Mouse (Mus musculus): ENCODE data around the gene Brms1l. TPM values are rescaled to one million over a fixed set of nuclear protein-coding genes. Genes with fewer than 3 reads are reported as not detected.

The Brms1l gene
- total RNA-seq, 2 experiments from 2014 or later, result 22.3 to 22.9 TPM

DNA sequence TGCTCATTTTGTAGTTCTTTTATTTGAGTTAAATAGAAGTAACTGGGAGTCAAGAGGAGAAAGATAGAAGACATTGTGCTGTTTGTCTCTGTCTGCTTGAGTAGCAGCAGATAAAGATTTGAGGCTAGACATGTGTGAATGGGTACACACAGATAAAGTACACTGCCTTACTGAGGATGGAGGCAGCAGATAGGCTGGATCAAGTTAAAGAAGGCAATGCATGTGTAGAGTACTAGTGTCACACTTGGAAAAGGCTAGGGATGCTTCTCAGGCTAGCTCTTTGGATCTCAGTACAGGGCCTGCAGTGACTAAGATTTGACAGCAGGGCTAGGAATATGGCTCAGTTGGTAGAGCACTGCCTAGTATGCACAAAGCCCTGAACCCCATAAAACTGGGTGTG, 14.5 kb downstream of the Brms1l start:
- intact Hi-C loops (cut with DNase I), result loop anchor here (10.0 kb wide), 1 partner anchor 1156 kb away; the partner anchor contains the start of gene Eapp
- no peak for DNase-seq (ENCODE audit: low spot score)

DNA sequence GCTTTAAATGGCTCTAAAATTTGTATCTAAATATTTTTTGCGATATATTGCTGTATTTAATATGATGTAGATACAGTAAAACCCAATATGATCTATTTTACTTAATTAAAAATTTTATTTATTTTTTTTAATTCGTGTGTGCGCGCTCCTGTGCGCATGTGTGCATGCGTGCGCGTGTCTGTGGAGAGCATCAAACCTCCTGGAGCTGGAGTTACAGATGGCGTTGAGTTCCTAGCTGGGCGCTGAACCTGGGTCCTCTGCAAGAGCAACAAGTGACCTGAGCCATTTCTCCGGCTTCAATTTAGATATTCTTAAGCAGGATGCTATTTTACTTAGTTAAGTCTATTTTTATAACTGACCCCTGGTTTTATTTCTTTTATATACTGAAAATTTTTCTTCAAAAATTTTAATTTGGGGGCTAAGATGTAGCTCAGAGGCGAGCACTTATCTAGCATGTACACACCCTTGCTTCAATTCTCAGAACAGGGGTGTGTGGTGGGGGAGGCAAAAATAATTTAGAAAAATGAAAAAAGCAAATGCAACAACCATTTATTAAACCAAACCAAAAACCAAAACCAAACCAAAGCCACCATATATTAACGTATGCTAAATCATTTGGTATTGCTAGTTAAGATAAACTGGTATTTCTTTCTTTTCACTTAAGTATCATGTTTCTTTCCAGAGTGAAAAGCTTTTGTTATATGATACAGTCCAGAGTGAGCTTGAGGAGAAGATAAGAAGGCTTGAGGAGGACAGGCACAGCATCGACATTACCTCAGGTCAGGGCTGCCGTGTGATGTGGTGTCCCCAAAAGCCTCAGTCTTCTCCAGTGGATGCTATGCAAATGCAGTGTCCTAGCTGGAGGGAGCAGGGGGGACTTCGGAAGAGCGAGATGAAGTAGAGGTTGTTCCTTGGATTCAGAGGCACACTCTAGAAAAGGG, 23.6 kb downstream of the Brms1l start:
- intact Hi-C loops (cut with DNase I), result loop anchor here (10.0 kb wide), 1 partner anchor 1165 kb away; the partner anchor contains the start of gene Eapp
- no peak for DNase-seq (ENCODE audit: low spot score)

DNA sequence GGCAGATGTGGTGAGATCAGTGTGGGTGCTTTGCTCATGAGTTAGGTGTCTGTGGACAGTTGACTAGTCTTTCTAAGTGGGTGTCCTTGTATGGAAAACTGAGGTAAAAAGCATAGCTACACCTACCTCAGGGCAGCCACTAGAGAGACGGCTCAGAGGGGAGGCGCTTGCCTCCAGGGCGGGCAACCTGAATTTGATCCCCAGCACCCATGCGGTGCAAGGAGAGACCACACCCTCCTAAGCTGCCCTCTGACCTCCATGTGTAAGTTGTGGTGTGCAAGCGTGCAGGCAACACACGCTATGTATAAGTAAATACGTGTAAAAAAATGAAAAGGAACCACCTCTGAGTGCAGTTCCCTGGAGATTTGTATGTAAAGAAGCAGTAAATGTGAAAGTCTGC, 24.5 kb downstream of the Brms1l start:
- no peak for DNase-seq (ENCODE audit: low spot score)
- intact Hi-C loops (cut with DNase I), result no loop called here

DNA sequence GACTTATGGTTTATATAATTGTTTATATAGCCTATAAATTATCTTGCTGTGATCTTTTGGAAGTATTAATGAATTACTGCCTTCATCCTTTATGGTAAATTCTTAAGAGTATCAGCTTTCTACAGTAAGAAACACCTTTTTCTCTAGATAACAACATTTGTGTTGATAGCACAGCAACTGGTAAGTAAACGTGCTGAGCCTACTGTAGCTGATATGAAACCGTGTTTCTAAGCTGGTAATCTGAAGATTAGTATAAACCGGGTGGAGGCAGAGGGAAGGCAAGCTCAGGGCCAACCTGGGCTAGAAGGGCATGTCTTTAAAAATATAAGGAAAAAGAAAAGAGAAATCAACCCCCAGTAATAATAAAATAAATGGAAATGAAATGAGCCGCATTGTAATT, 31.6 kb downstream of the Brms1l start:
- intact Hi-C loops (cut with DNase I), result no loop called here
- no peak for DNase-seq (ENCODE audit: low spot score)

DNA sequence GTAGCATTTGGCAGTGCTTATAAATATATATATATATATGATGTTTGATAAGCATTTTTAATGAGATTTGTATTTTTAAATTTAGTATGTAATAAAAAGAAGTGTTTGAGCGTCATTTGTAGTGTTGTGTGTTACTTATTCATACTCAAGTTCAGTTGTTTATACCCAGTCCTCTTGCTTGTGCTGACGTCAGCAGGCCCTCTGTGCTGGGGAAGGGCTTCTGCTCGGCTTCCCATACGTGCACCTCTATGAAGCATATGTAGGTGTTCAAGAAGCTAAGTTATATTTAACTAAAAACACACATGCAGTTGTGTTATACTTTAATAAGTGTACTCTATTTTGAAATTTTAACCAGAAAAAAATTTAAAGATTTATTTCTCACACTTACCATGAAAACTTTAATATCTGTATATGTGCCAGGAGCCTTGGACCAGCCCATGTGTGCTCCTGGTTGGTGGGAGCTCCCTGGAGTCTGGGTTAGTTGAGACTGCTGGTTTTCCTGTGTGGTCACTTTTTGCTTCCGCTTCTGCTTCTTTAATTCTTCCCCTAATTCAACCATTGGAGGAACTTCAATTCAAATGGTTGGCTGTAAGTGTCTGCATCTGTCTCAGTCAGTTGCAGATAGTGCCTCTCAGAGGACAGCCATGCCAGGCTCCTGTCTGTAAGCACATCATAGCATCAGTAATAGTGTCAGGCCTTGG, 33.6 kb downstream of the Brms1l start:
- DNase-seq (ENCODE audit: low spot score), result no peak
- intact Hi-C loops (cut with DNase I), result no loop called here

DNA sequence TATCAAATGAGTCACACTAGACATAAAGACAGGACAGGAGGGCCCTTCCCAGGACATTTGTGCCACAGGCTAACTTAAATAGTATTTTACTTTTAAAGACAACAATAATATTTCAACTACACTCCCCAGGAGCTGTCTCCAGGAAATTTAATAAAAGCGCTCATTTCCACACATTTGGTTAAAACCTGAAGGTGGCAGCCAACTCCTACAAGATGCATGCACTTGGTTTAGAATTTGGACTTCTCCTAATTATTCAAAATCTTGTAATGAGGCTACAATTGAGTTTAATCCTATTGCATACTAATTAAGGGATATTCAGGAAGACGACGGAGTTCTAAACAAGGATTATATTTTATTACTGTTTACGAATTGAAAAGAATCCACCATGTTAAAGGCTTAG, 49.3 kb downstream of the Brms1l start:
- intact Hi-C loops (cut with DNase I), result no loop called here
- no peak for DNase-seq (ENCODE audit: low spot score)

DNA sequence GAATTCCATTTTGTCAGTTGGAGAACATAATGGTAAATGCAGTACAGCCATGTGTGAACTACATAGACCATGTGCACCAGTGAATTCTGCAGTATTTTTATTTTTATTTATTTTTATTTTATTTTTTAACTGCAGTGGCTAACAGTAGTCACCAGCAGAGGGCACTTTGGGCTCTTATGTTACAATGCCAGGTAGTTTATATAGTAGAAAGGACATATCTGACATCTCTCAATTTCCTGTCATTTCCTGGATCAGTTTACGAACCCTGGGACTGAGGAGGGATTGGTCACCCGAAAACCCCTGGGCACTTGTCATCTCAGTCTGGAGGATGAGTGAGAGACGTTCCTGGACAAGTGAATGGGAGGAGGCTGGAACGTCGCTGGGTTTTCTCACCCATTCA, 52.4 kb downstream of the Brms1l start:
- intact Hi-C loops (cut with DNase I), result no loop called here
- no peak for DNase-seq (ENCODE audit: low spot score)

DNA sequence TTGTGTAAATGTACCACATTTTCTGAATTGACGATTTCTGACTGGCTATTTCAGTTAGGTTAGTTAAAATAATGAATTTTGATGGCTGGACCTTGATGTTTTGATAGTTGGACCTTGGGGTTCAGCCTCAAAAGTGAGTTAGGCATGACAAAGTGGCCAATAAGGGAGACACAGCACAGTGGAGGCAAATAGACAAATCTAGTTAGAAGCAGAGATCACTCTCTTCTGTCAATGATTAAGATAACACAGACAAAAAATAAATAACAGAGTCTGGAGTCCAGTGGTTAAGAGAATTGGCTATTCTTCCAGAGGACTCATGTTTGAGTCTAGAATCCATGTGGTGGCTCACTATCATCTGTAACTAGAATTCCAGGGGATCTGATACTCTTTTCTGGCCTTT, 68.7 kb downstream of the Brms1l start:
- intact Hi-C loops (cut with DNase I), result no loop called here
- no peak for DNase-seq (ENCODE audit: low spot score)

DNA sequence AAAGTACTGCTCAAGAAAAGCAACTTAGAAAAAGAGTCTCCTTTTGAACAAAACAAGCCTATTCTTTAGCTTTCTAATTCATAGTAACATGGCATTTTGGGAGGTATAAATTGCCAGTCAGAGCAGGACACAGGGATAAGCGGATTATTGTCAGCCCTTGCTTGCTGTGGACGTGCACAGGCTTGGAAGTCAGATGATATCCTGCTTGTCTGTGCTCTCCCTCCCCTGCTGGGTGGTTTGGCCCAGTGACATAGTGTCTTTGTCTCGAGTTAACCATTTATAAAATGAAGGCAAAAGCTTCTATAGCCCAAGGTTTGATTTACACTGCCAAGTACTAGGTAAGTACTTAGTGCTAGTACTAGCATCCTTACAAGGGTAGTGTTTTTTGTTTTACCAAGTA, 76.0 kb downstream of the Brms1l start:
- no peak for DNase-seq (ENCODE audit: low spot score)
- intact Hi-C loops (cut with DNase I), result no loop called here

DNA sequence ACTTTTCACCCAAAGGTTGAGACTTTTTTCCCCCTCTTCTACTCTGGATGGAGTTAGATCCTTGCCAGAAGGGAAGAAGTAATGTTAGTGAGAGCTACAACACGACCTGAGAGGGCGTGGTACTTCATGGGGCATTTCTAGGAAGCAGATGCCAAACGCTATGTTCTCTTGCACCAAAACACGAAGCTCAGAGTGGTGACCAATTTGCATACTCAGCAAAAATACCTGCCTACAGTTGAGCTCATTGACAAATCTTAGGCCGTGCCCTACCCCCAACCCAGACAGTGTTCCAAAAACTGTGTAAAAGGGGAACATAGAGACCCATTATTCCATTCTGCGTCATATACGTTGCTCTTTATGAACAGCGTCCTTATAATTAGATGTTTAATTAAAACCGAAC, 77.1 kb downstream of the Brms1l start:
- no peak for DNase-seq (ENCODE audit: low spot score)
- intact Hi-C loops (cut with DNase I), result no loop called here

DNA sequence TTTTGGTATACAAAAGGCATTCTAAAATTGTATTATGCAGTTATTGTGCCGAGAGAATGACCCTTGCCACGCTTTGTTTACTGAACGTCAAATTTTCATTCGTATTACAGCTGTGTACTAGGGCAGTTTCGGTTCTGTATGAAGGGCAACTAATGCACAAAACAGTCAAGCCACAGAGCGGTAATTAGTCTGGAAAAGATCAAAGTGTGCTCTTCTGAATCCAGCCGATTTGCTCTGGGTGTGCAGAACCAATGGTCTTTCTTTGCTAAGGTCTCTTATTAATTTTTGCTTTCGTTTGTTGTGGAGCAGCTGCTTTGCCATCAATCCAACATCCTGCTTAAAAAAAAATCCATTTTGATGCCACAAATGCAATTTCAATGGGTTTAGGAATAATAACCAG, 80.1 kb downstream of the Brms1l start:
- intact Hi-C loops (cut with DNase I), result no loop called here
- DNase-seq (ENCODE audit: low spot score), result no peak

DNA sequence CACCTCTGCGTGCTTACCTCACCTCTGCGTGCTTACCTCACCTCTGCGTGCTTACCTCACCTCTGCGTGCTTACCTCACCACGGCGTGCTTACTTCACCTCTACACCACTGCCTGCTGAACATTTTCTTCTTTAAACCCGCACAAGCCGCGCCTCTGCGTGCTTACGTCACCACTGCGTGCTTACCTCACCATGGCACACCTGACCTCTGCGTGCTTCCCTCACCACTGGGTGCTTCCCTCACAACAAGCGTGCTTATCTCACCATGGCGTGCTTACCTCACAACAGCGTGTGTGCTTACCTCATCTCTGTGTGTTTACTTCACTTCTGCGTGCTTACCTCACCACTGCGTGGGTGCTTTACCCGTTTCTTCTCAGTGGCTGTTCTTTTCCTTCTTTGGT, 80.9 kb downstream of the Brms1l start:
- intact Hi-C loops (cut with DNase I), result no loop called here
- no peak for DNase-seq (ENCODE audit: low spot score)

Small RNA genes within 50 kb of the gene (microRNA-seq; reads per million reads assigned to microRNA genes)
- 2.5 reads per million for gene Gm23394

Other genes with a start within 250 kb of the Brms1l start
- not detected for gene Insm2, start 236.9 kb upstream of the Brms1l start, total RNA-seq (2021)
- gene Ralgapa1, start 15.2 kb upstream of the Brms1l start, total RNA-seq (2021), result 10 to 100 TPM; 56.1 to 64.5 TPM

Measured in heart, postnatal 25 days (tissue).